Mouse (Mus musculus): ENCODE results near the gene Chit1.

Chit1 gene

GRCm38 (mm10) chr1:134099516-134100235, 11.4 kb upstream of the Chit1 start:
- no peak for DNase-seq

- no peak for DNase-seq
Measured at GRCm38 (mm10) chr1:134100401-134100800, 10.6 kb upstream of the Chit1 start.

- no peak for DNase-seq
Measured at GRCm38 (mm10) chr1:134100928-134101327, 10.1 kb upstream of the Chit1 start.

- DNase-seq: no peak
Measured at GRCm38 (mm10) chr1:134101593-134101992, 9.4 kb upstream of the Chit1 start.

GRCm38 (mm10) chr1:134103861-134104260, 7.2 kb upstream of the Chit1 start:
- DNase-seq: no peak

GRCm38 (mm10) chr1:134105043-134105763, 5.8 kb upstream of the Chit1 start:
- DNase-seq: no peak

- DNase-seq: peak; percentile 49 to 69
Measured at GRCm38 (mm10) chr1:134105764-134106430, 5.1 kb upstream of the Chit1 start.

GRCm38 (mm10) chr1:134106719-134107118, 4.3 kb upstream of the Chit1 start:
- peak; percentile 78 to 86 for DNase-seq

GRCm38 (mm10) chr1:134107777-134108176, 3.3 kb upstream of the Chit1 start:
- no peak for DNase-seq

- no peak for DNase-seq
Measured at GRCm38 (mm10) chr1:134110015-134110414, 1.0 kb upstream of the Chit1 start.

GRCm38 (mm10) chr1:134110449-134110848, 593 bp upstream of the Chit1 start:
- no peak for DNase-seq

- DNase-seq: no peak
Measured at GRCm38 (mm10) chr1:134113560-134113959, 2.5 kb downstream of the Chit1 start.

- DNase-seq: no peak
Measured at GRCm38 (mm10) chr1:134114018-134114417, 3.0 kb downstream of the Chit1 start.

GRCm38 (mm10) chr1:134114730-134115129, 3.7 kb downstream of the Chit1 start:
- DNase-seq: no peak

GRCm38 (mm10) chr1:134115424-134115823, 4.4 kb downstream of the Chit1 start:
- DNase-seq: no peak

GRCm38 (mm10) chr1:134117110-134117509, 6.1 kb downstream of the Chit1 start:
- DNase-seq: no peak

GRCm38 (mm10) chr1:134120179-134120578, 9.1 kb downstream of the Chit1 start:
- DNase-seq: peak; percentile 68 to 78

- DNase-seq: no peak
Measured at GRCm38 (mm10) chr1:134122195-134122594, 11.2 kb downstream of the Chit1 start.

- DNase-seq: no peak
Measured at GRCm38 (mm10) chr1:134133316-134133715, 22.3 kb downstream of the Chit1 start.

GRCm38 (mm10) chr1:134136351-134136750, 25.3 kb downstream of the Chit1 start:
- no peak for DNase-seq

- no peak for DNase-seq
Measured at GRCm38 (mm10) chr1:134138424-134138823, 27.4 kb downstream of the Chit1 start.

- DNase-seq: no peak
Measured at GRCm38 (mm10) chr1:134142363-134142794, 31.3 kb downstream of the Chit1 start.

GRCm38 (mm10) chr1:134146066-134146465, 35.0 kb downstream of the Chit1 start:
- no peak for DNase-seq

GRCm38 (mm10) chr1:134150076-134150475, 39.0 kb downstream of the Chit1 start:
- no peak for DNase-seq
